Mouse (Mus musculus) hindbrain, embryonic 11.5 days (tissue): Measurements from ENCODE around the gene Sec61a2. TPM values are rescaled to one million over a fixed set of nuclear protein-coding genes. Genes with fewer than 3 reads are reported as not detected.

Experiments
- ATAC-seq: fragments of 200-750 bp; cut with Nextera tagmentation; 2 replicates; pipeline ENCODE4 v1.8.0; 2017; ENCODE audit warnings: mild to moderate bottlenecking, moderate TSS enrichment, moderate library complexity; ENCODE audit not compliant: low FRiP score
- DNase-seq: peaks from one replicate; pipeline ENCODE4 v3.0.0-alpha.2; 2015; ENCODE audit warnings: low spot score
- H3K27ac ChIP-seq: fragments of 300-500 bp; sonication (generic); 2 replicates; pipeline ENCODE4 v1.5.1; 2014; ENCODE audit warnings: mild to moderate bottlenecking, low read depth, low read length
- H3K27me3 ChIP-seq: fragments of 300-500 bp; sonication (generic); 2 replicates; pipeline ENCODE4 v1.6.1; 2014; ENCODE audit warnings: mild to moderate bottlenecking, low read length, moderate library complexity, mixed read lengths; ENCODE audit not compliant: control insufficient read depth, insufficient read depth
- H3K36me3 ChIP-seq: fragments of 300-500 bp; sonication (generic); 2 replicates; pipeline ENCODE4 v1.6.1; 2014; ENCODE audit warnings: mild to moderate bottlenecking, low read length, moderate library complexity, mixed read lengths; ENCODE audit not compliant: control insufficient read depth, insufficient read depth
- H3K4me1 ChIP-seq: fragments of 300-500 bp; sonication (generic); replicated peaks from 2 replicates; pipeline ENCODE4 v1.6.1; 2014; ENCODE audit warnings: low read length, mixed read lengths; ENCODE audit not compliant: control insufficient read depth, insufficient read depth
- H3K4me2 ChIP-seq: fragments of 300-500 bp; sonication (generic); replicated peaks from 2 replicates; pipeline ENCODE4 v1.6.1; 2014; ENCODE audit warnings: mild to moderate bottlenecking, low read depth, low read length
- H3K4me3 ChIP-seq: fragments of 300-500 bp; sonication (generic); 2 replicates; pipeline ENCODE4 v1.5.1; 2014; ENCODE audit warnings: low read depth, low read length
- H3K9ac ChIP-seq: fragments of 300-500 bp; sonication (generic); 2 replicates; pipeline ENCODE4 v1.6.1; 2014; ENCODE audit warnings: low read depth, low read length
- H3K9me3 ChIP-seq: fragments of 300-500 bp; sonication (generic); 2 replicates; pipeline ENCODE4 v1.6.1; 2016; ENCODE audit warnings: low read length; ENCODE audit not compliant: control insufficient read depth
- WGBS: fragments of 180-500 bp; shearing (Covaris S2); extraction: QIAGEN DNeasy Blood & Tissue Kit; methylation state at CpG from one replicate; pipeline ENCODE4 v1.1.7; 2014; 5-methylcytosine and 5-hydroxymethylcytosine counted together
- polyA plus RNA-seq: library from polyadenylated mRNA; unstranded; fragments of >200 nt; fragmentation: Nextera tagmentation; extraction: Ambion mirVana; gene quantifications from 2 replicates; pipeline ENCODE4 v1.2.1, GENCODE M21; 2014

Gene Sec61a2
- polyA plus RNA-seq, 1 experiment from 2014 or later: 85.9 TPM

- Histone ChIP-seq H3K4me1 (no peaks in the 10 kb centered on the region), H3K4me2 (no peak within 1 kb of the TSS), H3K27me3 (no peaks in the 10 kb centered on the region), H3K9ac (no peak within 1 kb of the TSS), H3K9me3 (no peaks in the 10 kb centered on the region), H3K4me3 (no peak within 1 kb of the TSS), H3K27ac (no peak within 1 kb of the TSS), H3K36me3 (peaks cover 8% of the 10 kb centered on the region; the same call in 1 of the 2 replicates)
- 92% methylated on average over 3 of the region's 3 CpGs for WGBS
- DNase-seq (no peak), ATAC-seq (no peak)
Measured at GRCm38 (mm10) chr2:5862834-5863233, 32.4 kb downstream of the Sec61a2 start, which contains the start of gene Gm13199. Gene Gm13199, minus strand, starts transcription at chr2:5862934.

DNA sequence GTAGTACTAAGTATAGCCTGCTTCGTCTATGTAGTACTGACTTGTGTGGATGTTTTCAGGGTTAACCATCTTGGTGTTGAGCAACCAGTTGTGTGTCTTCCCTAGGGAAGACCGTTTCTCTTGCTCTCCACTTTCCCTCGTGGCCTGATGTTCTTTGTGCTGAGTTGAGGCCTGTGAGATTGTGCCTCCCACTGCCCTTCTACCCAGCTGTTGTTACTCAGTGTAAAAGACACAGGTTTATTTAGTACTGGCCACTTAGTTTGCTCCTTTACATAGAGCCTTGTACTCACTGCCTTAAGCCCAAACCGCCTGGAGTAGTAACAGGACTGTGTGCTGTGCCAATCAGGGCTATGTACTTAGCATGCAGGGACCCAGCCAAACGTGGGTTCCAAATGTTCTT is 43.4 kb downstream of the Sec61a2 start:
- H3K4me1 ChIP-seq: no peaks in the 10 kb centered on the region
- DNase-seq: no peak
- no peaks in the 10 kb centered on the region for H3K27me3 ChIP-seq
- H3K27ac ChIP-seq: no peak overlapping the region
- H3K36me3 ChIP-seq: no peaks in the 10 kb centered on the region
- no peak overlapping the region for H3K4me3 ChIP-seq
- H3K9ac ChIP-seq: no peak overlapping the region
- no peak overlapping the region for H3K4me2 ChIP-seq
- H3K9me3 ChIP-seq: no peaks in the 10 kb centered on the region
- ATAC-seq: no peak
- 86% methylated on average over 5 of the region's 5 CpGs for WGBS

DNA sequence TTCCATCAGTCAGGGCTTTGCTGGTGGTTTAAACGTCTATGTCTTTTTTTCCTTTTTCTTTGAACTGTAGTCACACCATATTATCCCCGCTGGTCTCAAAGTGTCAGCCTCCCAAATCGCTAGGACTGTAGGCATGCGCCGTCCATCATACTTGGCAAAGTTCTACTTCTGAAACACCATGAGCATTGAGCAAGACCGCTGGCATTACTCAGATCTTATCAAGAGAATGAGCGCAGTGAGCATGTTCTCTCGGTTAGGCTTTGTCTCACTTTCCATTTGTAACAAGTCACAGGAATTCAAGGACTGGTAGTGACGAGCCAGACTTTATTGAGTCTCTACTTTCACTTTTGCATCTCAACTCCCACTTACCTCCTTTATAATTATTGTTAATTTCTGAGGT is 44.1 kb downstream of the Sec61a2 start:
- Histone ChIP-seq H3K4me2 (no peak overlapping the region), H3K4me3 (no peak overlapping the region), H3K36me3 (no peaks in the 10 kb centered on the region), H3K27ac (no peak overlapping the region), H3K27me3 (no peaks in the 10 kb centered on the region), H3K9ac (no peak overlapping the region), H3K9me3 (no peaks in the 10 kb centered on the region), H3K4me1 (no peaks in the 10 kb centered on the region)
- no peak for DNase-seq
- ATAC-seq: no peak
- WGBS: 93% methylated on average over 9 of the region's 9 CpGs

DNA sequence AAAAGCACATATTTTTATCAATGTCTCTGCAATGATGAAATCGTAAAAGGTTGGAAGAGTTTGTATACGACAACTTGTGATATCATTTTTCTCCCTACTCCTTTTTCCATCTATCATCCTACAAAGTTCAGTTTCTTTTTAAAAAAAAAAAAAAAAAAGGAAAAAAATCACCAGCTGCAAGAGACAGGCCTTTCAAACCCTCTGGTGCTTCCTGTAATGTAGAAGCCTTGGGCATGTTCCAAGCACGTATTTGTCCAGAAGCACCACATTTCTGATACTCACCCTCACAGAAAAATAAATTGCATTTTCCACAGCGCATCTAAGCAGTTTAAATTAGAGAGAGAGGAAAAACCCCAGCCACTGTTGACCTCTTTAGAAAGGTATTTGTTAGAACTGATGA is 49.4 kb downstream of the Sec61a2 start:
- no peak for DNase-seq
- Histone ChIP-seq H3K36me3 (peaks cover 3% of the 10 kb centered on the region; the same call in 1 of the 2 replicates), H3K9me3 (no peaks in the 10 kb centered on the region), H3K4me3 (peak overlapping the region; percentile 76), H3K4me1 (no peaks in the 10 kb centered on the region), H3K27ac (no peak overlapping the region), H3K9ac (peak overlapping the region; percentile 86; the same call in 1 of the 2 replicates), H3K27me3 (no peaks in the 10 kb centered on the region), H3K4me2 (peak overlapping the region; percentile 42)
- WGBS: 46% methylated on average over 4 of the region's 4 CpGs
- no peak for ATAC-seq

- Histone ChIP-seq H3K4me1 (no peaks in the 10 kb centered on the region), H3K9ac (peak within 1 kb of the TSS; percentile 86), H3K4me3 (peak within 1 kb of the TSS; percentile 76), H3K4me2 (peak within 1 kb of the TSS; percentile 59), H3K27ac (peak within 1 kb of the TSS; percentile 82), H3K36me3 (peaks cover 8% of the 10 kb centered on the region), H3K27me3 (no peaks in the 10 kb centered on the region), H3K9me3 (no peaks in the 10 kb centered on the region)
- DNase-seq (peak; percentile 90), ATAC-seq (peak; percentile 97)
- under 1% methylated on average over 53 of the region's 53 CpGs for WGBS
Measured at GRCm38 (mm10) chr2:5844873-5845631, 50.2 kb downstream of the Sec61a2 start, which contains the start of the genes Nudt5 and Cdc123. Gene Nudt5, plus strand, starts transcription at chr2:5845019. Gene Cdc123, minus strand, starts transcription at chr2:5845164.

DNA sequence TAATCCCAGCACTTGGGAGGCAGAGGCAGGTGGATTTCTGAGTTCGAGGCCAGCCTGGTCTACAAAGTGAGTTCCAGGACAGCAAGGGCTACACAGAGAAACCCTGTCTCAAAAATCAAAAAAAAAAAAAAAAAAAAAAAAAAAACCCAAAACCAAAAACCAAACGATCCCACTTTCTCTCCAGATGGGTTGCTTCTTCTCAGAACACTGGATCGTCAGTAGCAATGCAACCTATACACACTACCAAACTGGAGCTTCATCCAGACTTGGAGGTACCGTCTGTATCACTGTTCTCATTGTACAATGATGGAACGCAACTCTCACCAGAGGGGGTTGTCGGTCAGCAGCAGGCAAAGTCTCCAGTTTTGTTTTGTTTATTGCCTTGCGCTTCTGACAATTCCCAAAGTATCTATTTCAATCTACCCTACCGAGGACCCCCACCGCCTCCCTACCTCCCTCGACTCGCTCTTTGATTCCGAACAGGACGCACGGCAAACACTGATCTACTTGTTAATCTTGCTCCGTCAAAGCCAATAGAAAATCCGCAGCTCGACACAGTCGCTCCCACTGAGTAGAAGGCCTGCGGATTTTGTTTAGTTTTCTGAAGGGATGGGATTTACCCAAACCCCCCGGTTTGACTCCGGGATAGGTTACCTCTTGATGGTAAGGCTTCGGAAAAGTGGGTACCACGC is 50.9 kb downstream of the Sec61a2 start:
- peak overlapping the region; percentile 59 for H3K4me2 ChIP-seq
- no peaks in the 10 kb centered on the region for H3K9me3 ChIP-seq
- H3K4me3 ChIP-seq: peak overlapping the region; percentile 76
- H3K9ac ChIP-seq: peak overlapping the region; percentile 86
- peaks cover 14% of the 10 kb centered on the region for H3K36me3 ChIP-seq
- H3K27ac ChIP-seq: peak overlapping the region; percentile 82
- no peaks in the 10 kb centered on the region for H3K27me3 ChIP-seq
- DNase-seq (no peak), ATAC-seq (no peak; the same call in 1 of the 2 replicates)
- H3K4me1 ChIP-seq: no peaks in the 10 kb centered on the region
- 4% methylated on average over 23 of the region's 23 CpGs for WGBS

GRCm38 (mm10) chr2:5840815-5841214 is 54.4 kb downstream of the Sec61a2 start:
- no peaks in the 10 kb centered on the region for H3K27me3 ChIP-seq
- no peak overlapping the region for H3K27ac ChIP-seq
- WGBS: 96% methylated on average over 11 of the region's 11 CpGs
- H3K9ac ChIP-seq: no peak overlapping the region
- peaks cover 14% of the 10 kb centered on the region for H3K36me3 ChIP-seq
- DNase-seq (no peak), ATAC-seq (no peak)
- no peak overlapping the region for H3K4me3 ChIP-seq
- no peak overlapping the region for H3K4me2 ChIP-seq
- no peaks in the 10 kb centered on the region for H3K4me1 ChIP-seq
- H3K9me3 ChIP-seq: no peaks in the 10 kb centered on the region

GRCm38 (mm10) chr2:5825265-5825913 is 69.8 kb downstream of the Sec61a2 start:
- Histone ChIP-seq H3K4me1 (no peaks in the 10 kb centered on the region), H3K36me3 (peaks cover 6% of the 10 kb centered on the region; the same call in 1 of the 2 replicates), H3K9me3 (no peaks in the 10 kb centered on the region), H3K27me3 (no peaks in the 10 kb centered on the region), H3K4me3 (no peak overlapping the region), H3K9ac (no peak overlapping the region), H3K27ac (no peak overlapping the region), H3K4me2 (no peak overlapping the region)
- DNase-seq (no peak), ATAC-seq (no peak)
- WGBS: 94% methylated on average over 5 of the region's 5 CpGs
